Mouse (Mus musculus) ovary, postnatal 10 days (tissue): ENCODE data around the gene Acvr1b.

Source experiments
- DNase-seq: peaks from one replicate; pipeline ENCODE4 v3.0.0; 2022; ENCODE audit warnings: low spot score

Gene Acvr1b

DNA sequence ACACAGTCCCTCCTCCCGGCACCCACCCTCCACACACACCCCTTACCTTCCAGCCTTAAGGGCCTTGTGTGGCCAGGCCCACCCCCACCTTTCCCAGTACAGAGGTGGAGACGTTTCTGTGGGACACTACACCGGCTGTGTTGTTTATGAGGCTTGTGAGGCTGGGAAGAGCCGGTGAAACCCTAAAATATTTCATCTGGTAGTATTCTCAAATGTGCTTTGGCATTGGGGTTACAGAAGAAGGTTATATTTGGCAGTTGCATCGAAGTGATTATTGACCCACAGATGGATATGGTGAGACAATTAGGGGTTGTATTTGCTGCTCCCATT, 1.2 kb downstream of the Acvr1b start:
- DNase-seq, result no peak

DNA sequence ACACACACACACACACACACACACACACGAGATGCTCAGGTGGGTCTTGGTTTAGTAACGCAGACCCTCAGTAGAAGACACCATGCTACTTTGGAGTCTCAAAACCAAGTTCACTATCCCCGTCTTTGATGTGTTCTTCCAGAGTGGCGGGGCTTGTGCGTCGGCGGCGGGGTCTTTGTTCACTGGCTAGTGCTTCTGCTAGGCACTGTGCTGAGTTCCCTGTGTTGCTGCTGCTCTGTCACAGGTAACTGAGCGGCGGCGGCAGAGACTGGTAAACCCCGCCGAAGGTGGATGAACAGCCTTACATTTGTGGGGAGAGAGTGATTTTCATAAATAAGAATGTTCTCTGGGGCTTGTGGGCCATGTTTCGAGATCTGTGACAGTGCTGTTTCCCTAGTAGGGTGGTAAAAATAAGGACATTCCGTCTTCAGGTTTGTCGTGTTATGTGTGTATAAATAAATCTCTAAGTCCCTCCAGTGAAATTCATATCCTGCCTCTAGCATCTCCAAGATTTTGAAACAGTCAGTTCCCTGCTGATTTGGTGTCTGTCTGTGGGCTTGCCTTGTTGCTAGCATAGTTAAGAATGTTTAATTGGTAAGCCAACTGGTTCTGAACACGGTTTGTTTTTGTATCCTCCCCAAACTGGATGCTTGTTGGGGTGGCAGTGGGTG, 1.9 kb downstream of the Acvr1b start:
- DNase-seq, result no peak

DNA sequence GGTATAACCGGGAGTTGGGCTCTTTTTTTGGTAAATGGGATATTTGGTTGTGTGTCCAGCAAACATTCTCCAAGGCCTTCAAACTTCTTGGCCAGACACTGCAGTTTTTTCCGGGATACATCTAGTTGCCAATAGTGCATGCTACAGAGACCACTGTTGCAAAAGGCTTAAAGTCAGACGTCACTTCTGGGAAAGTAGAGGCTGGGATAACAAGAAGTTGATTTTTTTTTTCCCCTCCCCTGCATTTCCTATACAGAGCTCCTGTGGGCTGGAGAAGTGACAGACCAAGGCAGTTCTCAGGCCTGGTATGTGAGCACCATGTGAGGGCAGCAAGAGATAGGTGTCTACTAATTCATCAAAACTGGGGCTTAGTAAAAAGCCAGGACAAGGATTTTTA, 2.4 kb downstream of the Acvr1b start:
- no peak for DNase-seq

DNA sequence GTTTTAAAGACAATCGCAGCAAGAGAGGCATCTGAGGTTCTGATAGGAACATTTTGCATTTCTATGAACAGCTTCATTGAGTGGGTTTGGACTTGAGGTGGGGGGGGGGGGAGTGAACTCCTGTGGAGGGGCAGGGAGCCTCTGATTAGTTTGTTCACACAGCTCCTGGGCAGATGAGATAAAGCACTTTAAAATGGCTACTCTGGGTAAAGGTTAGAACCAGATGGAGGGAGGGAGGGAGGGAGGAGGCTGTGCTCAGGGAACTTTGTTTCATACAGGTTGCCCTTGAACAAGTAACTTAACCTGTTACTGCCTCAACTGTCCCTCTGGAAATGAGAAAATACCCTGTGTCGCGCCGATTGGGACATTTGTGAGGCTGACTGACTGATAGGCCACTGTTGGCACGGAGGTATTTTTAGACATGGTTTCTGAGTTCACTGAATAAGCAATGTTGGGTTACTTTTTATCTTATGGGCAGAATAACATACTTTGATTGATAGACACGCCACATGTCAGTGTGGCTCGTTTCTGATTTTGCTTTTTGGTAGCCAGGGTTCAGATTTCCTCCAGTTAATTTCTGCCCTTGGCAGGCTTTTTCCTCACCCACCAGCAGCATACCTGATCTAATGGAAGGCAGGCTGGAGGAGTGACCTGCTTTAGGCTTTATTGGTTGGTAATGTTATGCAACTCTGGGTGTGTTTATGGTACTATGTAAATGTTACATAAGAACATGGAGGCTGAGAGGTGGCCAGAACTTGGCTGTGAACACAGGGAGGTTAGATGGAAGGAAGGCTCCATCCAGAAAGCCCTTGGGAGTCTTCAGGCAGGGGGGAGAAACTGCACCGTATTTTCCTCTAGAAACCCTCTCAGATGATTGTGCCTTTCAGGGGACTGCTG, 3.2 kb downstream of the Acvr1b start:
- no peak for DNase-seq

DNA sequence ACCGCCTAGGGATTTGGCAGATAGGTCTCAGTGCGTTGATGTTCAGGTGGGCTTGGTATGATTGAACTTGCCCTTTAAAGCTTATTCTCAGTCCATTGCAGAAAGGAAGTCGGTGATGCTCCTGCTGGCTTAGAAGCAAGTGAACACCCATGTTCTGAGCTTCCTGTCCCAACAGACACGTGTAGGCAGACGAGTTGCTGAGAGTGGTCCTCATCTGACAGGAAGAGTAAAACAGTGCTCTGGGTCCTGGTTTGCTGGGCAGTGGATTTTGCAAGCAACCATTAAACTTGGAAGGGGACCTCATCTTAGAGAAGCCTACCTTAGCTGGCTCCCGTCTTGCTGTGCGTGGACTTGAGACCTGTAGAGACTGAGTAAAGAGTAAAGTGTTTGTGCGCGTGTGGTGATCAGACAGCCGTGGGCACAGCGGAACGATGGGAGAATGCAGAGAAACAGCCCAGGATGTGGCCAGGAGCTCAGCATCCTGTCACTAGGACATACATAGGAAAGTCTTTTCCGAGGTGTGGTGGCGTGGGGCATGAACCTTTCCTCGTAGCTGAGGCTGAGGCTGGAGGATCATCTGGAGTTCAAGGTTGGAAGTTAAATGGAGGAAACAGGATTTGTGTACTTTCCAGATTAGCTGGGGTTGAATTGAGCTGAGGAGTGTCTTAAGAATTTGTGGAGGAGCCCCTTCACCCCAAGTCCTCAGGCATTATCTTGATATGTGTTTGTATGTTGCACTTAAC, 6.7 kb downstream of the Acvr1b start:
- no peak for DNase-seq

DNA sequence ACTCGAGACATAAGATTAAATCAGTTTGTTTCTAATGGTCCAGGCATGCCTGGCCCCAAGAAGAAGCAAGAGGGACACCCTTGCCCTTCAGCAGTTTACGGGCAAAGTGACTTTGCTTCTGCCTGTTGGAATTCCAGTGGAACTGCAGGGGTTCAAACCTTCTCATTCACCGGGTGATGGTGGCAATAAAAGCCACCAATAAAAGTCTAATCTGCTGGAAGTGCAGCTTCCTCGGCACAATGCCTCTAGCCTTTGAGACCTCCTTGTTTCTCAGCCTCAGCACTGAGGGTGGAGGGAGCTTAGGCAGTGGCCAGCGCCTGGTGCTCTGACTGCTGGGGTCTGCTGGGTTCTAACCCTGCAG, 7.2 kb downstream of the Acvr1b start:
- no peak for DNase-seq

DNA sequence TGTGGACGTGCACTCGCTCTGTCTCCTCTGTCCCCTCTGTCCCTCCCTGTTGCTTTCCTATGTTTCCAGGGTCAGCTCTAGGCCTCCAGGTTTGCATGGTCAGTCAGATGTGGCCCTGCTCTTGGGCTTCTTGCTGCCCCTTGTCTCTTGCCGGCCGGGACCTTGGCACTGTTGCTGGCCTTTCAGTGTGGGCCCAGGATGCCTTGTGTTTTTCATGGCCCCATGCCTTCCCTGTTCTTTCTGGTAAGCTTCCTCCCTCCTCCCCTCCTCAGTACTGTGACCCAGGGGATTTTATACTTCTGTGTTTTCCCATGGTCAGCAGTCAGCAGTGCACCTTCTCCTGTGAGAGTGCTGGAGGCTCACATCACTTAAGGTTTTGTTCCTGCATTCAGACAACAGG, 7.6 kb downstream of the Acvr1b start:
- DNase-seq, result no peak

DNA sequence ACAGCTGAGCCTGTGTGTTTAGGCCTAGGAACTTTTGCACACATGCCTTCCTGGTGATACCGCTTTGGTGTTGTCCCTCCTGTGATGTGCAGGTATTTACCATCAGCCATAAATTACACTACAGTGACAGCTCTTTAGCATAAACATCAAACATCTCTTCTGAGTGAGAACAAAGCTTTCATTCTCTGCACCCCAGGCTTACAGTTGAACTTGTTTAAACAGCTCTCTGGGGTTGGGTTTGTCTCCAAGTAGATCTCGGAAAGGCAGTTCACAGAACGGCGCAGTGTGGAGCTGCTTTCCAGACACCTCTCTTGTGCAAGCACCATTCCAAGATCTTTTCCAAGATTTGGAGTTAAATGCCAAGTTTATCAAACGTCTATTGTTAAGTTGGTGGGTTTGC, 8.8 kb downstream of the Acvr1b start:
- no peak for DNase-seq

DNA sequence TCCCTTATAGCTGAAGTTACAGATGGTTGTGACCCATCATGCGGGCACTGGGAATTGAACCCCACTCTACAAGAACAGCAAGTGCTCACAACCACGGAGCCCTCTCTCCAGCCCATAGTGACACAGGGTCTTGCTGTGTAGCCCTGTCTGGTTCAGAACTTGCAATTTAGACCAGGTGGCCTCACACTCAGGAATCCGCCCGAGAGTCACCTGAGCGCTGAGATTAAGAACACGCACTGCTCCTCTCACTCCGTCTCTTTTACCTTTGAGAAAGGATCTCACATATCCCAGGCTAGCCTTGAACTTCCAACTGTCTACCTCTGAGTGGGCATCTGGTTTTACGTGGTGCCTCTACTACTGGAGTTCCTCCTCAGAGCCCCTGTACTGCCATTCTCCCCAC, 10.4 kb downstream of the Acvr1b start:
- DNase-seq, result no peak

DNA sequence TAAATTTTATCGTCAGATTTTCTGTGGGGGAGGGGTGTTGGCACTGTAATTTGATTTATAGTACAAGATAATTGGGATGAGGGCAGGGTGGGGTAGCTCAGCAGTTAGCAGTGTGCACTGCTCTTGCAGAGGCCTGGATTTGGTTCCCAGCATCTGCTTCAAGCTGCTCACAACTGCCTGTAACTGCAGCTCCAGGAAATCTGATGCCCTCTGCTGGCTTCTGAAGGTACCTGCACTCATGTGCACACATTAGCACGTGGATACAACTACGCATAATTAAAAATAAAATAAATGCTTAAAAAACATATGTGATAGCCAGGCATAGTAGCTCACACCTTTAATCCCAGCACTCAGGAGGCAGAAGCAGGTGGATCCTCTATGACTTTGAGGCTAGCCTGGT, 11.7 kb downstream of the Acvr1b start:
- DNase-seq, result no peak

DNA sequence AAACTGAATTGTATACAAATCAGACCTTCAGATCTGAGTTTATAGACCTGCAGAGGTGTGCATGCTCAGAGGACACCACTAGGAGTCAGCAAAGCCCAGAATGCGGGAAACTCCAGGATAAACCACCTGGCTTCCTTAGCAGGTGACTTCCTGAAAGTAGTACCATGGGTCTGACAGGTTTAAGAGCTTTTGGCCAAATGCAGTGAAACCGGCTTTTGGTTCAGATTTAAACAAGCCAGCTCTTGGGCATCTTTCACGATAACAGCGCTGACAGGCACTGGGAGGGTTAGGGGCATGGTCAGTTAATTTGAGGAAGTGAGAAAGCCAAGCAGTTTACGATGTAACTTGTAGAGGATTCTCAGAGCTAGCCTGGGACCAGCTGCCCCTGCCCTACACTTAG, 14.0 kb downstream of the Acvr1b start:
- no peak for DNase-seq

DNA sequence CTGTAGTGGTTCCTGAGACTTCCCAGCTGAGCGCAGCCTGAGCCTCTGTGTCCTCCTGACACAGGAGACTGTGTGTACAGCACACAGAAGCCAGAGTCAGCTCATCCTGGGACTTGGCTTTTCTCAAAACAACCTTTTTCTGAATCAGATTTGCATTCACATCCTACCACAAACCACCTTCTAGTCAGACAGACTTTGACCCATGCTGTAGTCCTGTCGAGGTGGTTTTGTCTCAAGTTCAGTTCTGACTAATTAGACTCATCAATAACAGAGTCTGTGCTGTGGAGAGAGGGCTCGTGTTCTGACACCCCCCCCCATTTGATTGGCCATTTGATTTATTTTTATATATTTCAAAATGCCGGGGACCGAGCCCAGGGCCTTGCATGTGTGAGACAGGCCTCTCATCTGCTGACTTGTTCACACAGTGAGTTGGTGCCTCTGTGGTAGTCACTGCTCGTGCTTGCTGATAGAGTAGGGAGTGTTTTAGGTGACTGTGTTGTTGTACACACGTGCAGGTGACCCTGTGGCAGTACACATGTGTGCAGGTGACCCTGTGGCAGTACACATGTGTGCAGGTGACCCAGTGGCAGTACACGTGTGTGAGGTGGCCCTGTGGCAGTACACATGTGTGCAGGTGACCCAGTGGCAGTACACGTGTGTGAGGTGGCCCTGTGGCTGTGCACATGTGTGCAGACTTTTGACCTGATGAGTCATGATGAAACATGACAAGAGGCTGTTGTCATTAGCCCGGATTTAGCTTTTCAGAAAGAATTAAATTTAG, 16.3 kb downstream of the Acvr1b start:
- DNase-seq, result no peak

DNA sequence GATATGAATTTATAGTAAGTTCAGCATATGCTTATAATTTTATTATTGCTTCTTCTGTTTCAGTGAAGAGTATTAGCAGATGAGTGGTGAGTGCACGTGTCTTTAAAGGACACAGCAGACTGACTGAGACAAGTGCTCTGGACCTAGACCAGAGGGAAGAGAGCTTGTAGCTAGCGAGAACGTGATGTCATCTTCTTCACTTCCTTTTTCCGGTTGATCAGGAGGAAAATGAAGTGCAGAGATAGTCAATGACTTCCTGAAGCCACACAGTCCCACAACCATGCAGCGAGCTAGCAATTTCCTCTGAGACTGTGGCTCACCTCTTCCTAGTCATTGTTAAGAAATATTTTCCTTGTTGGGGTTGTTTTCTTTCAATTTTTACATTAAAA, 16.9 kb downstream of the Acvr1b start:
- no peak for DNase-seq

DNA sequence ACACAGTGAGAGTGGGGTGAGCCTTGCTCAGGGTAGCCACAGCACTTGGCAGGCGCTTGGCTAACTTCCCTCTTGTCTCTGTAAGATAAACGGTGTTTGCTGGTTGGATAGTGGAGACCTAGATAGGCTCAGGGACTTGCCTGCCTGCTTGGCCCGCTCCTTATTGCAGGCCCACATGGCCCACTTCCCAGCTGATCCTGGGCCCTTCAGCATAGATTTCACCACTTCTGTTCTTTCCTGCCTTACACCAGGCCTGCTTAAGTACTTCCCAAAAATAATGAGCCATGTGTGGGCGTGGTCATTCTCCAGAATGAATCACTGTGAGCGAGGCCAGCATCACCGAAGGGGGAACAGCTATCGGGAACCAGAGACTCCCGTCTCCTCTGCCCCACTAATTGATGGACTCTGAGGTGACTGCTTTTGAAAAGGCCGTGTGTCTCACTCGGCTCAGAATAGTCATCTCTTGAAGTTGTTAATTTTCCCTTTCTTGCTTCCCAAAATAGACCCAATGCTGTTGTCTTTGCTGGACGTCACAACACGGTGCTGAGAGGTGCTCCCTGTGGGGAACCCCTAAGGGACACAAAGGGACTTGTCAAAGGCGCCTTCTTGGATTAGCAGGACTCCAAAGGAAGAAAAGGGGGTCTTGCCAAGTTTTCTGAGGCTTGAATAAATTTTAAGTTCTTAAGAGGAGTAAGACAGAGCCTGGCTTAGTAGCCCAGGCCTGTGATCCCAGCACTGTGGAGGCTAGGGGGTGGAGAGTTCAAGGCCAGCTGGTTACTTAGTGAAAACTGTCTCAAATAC, 17.8 kb downstream of the Acvr1b start:
- no peak for DNase-seq

DNA sequence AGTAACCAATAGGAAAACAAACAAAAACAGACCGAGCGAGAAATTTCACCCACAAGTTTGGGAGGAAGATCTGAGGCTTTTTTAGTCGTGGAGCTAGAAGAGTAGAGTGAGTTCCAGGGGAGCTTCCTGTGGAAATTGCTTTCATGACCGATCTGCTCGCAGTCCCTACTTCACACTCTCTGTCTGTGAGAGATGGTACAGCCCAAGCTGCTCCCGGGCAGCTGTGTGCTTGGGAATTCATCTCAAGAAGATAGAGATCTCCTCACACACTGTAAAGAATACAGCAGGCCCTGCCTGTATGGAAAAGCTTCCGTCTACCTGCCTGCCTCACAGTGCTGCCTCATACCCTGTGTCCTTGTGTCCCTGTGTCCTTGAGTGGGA, 18.4 kb downstream of the Acvr1b start:
- DNase-seq, result no peak

DNA sequence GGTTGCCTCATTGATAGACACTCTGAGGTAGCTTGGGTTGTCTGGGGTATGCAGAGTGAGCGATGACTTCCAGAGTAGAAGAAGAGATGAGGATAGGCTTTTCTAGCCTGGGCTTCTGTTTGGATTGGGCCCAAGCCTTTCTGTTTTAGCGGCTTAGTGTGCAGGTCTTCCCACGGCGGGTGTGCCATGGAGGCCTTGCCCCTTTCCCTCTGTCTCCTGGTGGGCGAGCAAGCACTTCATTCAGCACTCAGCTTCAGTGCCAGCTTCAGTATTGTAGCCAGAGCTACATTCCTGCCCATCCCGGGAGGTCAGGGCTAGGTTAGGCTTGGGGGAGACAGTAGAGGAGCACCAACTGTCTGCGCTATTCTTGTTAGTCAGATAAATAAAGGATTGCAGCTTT, 18.8 kb downstream of the Acvr1b start:
- DNase-seq, result no peak

DNA sequence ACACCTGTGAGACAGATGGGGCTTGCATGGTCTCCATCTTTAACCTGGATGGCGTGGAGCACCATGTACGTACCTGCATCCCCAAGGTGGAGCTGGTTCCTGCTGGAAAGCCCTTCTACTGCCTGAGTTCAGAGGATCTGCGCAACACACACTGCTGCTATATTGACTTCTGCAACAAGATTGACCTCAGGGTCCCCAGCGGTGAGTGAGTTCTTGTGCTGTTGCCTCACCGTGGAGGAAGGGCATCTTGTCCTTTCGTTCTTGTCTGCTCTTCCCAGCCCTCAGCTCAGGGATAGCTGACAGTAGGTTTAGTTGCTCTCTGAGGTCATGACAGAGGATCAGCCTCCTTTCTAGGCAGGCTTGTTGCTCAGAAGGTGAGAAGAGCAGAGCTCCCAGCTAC, 20.1 kb downstream of the Acvr1b start:
- DNase-seq, result no peak

DNA sequence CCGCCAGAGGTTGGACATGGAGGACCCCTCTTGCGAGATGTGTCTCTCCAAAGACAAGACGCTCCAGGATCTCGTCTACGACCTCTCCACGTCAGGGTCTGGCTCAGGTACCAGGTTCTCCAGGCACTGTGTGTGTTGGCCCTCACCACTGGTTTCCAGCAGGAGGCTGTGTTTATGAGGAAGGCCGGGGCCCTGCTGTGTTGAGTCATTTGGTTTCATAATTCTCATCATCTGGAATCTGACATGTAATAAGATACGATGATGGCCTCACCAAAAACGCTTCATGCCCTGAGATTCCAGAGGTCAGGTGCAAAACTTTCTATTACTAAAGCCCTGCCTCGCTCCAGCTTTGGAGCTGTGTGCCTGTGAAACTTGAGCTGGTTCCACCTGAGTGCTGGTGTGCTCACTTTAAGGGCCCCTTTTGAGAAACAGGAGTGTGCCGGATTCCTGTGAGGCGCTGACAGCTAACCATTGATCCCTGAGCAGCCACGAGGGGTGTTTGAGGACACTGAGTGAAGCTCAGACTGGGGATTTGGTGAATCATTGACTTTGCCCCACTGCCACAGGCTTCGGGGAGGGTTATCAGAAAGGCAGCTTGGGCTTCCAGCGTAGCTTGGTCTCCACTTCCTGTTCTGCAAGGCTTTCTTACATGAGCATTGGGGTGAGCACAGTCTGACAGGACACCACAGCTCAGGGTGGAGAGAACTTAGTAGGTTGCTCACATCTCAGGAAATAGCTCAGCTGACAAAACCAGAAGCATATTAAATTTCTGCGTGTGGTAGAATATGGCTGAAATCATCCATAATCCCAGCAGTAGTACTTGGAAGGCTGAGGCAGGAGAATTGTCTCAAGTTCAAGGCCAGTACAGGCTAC, 21.3 kb downstream of the Acvr1b start:
- no peak for DNase-seq

DNA sequence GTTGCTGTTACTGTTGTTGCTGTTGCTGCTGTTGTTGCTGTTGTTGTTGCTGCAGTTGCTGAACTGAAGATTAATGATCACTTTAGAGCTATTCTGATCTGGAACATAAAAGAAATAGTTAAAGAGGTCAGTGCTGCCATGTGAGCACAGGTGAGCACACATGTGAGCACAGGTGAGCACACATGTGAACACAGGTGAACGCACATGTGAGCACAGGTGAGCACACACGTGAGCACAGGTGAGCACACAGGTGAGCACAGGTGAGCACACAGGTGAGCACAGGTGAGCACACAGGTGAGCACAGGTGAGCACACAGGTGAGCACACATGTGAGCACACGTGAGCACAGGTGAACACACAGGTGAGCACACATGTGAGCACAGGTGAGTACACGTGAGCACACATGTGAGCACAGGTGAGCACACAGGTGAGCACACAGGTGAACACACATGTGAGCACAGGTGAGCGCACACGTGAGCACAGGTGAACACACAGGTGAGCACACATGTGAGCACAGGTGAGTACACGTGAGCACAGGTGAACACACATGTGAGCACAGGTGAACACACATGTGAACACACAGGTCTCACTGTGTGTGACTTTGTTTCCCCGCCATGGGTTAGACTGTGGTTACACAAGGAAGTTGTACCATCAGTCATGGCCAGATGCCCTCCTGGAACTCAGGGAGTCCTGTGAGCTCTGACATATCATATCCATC, 22.4 kb downstream of the Acvr1b start:
- DNase-seq, result no peak

DNA sequence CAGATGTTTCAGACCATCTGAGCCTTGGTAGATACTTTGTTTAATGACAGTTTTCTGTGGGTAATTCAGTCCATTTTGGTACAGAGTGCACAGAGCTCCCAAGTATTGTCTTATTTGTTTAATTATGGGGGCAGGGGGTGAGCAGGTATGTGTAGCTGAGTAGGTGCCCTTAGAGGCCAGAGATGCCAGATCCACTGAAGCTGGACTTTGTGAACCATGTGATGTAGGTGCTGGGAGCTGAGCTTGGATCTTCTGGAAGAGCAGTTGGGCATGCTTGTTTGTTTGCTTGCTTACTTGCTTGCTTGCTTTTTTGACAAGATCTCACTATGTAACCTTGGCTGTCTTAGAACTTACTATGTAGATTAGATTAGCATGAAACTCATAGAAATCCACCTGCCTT, 23.1 kb downstream of the Acvr1b start:
- no peak for DNase-seq
